Mouse (Mus musculus): ENCODE results near the gene Catsperd.
A peak's percentile ranks its signal among the peaks of the same experiment; 100 is the strongest.

Gene Catsperd

DNA sequence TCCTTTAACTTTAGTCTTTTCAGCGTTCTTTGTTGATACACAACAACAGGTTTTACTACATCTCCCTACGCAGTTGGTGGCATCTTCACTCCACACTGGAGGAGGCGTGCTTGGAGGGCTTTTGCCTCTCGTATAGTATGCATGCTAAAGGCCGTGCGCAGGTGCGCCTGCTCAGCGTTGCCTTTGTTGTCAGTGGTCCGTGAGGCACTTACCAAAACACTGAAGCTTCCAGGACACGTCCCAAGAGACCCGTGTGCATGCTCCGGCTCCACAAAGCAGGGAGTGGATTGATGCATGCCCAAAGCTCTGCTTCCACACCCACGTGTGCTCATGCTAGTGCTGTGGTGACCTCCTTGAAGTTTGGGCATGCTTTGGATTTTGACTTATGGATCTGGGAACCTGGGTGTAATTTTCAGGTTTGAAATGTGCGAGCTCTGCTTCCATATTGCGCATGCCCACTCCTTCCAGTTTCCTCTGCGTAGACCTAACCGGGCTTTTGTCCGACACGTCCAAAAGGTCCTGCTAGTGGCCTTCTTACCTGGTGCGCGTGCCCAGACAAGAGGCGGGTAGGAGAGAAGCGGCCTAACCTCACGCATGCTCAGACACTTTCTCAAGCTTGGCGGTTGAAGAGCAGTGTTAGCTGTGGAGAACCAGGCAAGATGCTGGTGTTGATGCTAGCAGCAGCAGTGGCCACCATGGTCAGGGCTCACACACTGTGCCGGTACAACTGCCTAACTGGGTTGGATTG is at the start of gene Catsperd:
TSS of gene Catsperd (plus strand) at position 614 of the 748 bp plus-strand sequence.
- DNase-seq (ENCODE audit: low spot score in 2 of 2), result no peak

- no peak for DNase-seq (ENCODE audit: low spot score in 2 of 2)
Observed at GRCm38 (mm10) chr17:56583071-56583470, 44.9 kb upstream of the Catsperd start.

GRCm38 (mm10) chr17:56583611-56584256 is 44.2 kb upstream of the Catsperd start:
- peak in 1 of 2 experiments; percentile 40 for DNase-seq (ENCODE audit: low spot score in 2 of 2)

GRCm38 (mm10) chr17:56584257-56585130 is 43.4 kb upstream of the Catsperd start, which contains the start of the genes Safb2 and Safb:
Safb2 (minus strand) TSS chr17:56584585.
Safb (plus strand) TSS chr17:56584825.
- DNase-seq (ENCODE audit: low spot score in 2 of 2), result peak; percentile 99 to 100

- DNase-seq (ENCODE audit: low spot score in 2 of 2), result no peak
Observed at GRCm38 (mm10) chr17:56585171-56585821, 42.6 kb upstream of the Catsperd start.

GRCm38 (mm10) chr17:56587773-56588172 is 40.2 kb upstream of the Catsperd start:
- no peak for DNase-seq (ENCODE audit: low spot score in 2 of 2)

- no peak for DNase-seq (ENCODE audit: low spot score in 2 of 2)
Observed at GRCm38 (mm10) chr17:56588921-56589320, 39.0 kb upstream of the Catsperd start.

- no peak for DNase-seq (ENCODE audit: low spot score in 2 of 2)
Observed at GRCm38 (mm10) chr17:56592553-56592952, 35.4 kb upstream of the Catsperd start.

DNA sequence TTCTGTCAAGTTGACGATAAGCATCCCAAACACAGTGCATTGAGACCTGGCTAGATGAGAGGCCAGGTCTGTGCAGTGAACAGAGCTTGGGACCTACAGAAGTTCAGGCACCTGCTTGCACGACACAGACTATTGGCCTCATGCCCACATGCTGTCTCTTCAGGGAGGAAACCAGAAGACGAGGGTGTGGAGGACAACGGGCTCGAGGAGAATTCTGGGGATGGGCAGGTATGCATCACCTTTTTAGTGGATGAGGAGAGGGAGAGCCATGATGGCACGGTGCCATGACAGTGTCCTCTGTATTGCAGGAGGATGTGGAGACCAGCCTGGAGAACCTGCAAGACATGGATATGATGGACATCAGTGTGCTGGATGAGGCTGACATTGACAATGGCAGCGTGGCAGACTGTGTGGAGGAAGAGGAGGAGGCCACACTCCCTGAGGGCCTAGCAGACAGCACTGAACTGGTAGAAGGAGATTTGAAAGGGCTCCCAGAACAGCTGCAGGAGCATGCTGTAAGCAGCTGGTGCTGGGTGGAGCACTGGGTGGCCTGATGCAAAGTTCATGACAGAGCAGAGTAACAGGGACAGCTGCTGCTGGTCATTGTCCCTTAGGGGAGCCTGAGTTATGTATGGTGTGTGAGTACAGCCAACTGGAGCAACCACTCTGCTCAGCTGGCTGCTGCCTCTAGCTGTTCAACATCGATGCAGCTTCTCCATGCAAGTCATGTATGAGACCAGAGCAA is 34.2 kb upstream of the Catsperd start:
- DNase-seq (ENCODE audit: low spot score in 2 of 2), result no peak

DNA sequence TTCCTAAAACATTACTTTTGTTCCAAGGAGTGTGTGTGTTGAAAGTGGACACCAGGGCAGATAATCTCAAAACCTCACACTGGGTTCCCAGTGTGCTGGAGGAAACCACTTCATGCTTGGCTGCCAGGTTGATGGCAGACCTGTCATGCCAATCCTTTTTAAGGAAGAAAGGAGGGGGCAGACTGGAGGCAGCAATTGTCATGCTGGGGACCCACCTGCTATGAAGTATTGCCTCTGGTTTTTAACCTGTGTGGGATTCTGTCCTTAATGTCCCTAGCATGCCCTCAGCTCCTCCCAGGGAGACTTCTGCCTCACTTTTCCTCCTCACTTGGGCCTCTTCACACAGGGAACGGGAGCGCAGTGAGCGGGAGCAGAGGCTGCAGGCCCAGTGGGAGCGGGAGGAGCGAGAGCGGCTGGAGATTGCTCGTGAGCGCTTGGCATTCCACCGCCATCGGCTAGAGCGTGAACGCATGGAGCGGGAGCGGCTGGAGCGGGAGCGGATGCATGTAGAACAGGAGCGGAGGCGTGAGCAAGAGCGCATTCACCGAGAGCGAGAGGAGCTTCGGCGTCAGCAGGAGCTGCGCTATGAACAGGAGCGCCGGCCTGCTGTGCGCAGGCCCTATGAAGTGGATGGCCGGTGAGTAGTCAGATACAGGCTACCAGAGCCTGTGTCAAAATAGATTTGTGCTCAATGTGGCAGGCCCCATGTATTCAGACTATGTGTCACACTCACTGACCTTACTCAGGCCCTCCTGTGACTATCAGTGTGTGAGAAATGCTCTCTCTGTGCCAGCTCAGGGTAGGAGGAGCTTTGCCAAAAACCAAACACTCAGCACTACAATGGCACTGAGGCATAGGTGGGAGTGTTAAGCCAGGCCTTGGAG is 24.5 kb upstream of the Catsperd start:
- DNase-seq (ENCODE audit: low spot score in 2 of 2), result no peak

- no peak for DNase-seq (ENCODE audit: low spot score in 2 of 2)
Observed at GRCm38 (mm10) chr17:56604070-56604380, 23.9 kb upstream of the Catsperd start.

DNA sequence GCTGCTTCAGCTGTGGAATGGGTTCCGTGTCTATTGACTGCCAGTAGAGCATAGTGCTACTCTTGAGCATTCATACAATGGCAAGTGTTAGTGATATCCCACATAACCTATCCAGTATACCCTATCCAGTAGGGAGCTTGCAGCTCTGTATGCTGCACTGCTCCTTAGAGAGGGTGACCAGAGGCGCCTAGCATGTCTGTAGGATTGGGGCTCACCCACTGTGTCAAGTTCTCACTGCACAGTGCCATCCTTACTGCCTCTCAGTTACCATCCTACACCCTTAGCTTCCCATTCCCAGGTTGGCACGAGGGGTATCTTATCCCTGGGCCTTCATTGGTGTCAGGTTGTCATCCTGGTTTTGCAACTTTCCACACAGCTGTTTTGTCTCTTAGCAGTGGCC is 23.5 kb upstream of the Catsperd start:
- no peak for DNase-seq (ENCODE audit: low spot score in 2 of 2)

DNA sequence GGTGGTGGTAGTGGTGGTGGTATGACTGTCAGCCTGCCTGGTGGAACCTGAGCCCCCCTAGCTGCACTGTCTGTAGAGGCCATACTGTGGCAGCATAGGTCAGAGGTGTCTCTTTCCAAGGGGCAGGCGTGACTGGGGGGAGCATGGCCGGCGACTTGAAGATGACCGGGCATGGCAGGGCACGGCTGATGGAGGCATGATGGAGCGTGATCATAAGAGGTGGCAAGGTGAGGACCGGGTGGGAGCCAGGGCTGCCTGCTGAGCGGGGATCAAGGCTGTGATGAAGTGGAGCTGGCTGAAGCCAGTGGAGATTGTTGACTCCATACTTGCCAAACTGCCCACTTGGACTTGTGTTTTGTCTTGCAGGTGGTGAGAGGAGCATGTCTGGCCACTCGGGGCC is 22.5 kb upstream of the Catsperd start:
- no peak for DNase-seq (ENCODE audit: low spot score in 2 of 2)

DNA sequence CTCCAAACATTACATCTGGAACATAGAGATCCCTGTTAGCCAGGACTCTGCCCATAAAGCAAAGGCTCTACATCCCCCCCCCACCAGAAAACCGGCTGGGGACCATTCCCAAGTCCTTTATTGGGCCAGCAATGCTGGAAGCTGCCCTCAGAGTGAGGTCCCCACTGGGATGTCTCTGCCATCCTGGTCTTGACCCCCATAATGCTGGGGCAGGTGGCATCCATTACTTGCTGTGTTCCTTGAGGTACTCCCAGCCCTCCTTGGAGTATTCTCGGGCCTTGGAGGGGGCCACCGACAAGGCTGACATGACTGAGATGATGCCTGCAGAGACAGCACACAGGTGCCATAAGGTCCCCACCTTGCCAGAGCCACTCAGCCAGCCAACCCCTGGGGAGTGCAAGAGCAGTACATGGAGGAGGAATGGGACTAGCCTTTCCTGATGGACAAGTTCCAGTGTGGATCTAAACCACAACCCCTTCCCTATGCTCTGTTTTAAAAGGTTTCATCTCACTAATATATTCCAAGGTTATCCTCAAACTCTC is 20.4 kb upstream of the Catsperd start:
- no peak for DNase-seq (ENCODE audit: low spot score in 2 of 2)

DNA sequence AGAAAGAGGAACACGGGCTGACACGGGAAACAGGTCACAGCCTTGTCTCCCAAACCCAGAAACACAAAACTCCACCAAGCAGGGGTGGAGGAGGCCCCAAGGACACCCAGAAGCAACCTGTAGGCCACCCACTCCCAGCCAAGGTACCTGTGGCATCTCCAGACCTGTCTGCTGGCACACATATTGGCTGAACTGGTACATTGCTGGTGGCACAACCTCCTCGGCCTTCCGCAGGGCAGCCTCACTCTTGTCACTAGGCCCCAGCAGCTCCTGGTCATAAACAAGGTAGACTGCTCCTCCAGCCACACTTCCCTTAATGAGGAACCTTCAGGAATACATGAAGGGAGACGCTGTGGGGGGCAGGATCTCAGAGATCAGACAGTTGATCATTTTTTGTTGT is 19.2 kb upstream of the Catsperd start:
- no peak for DNase-seq (ENCODE audit: low spot score in 2 of 2)

DNA sequence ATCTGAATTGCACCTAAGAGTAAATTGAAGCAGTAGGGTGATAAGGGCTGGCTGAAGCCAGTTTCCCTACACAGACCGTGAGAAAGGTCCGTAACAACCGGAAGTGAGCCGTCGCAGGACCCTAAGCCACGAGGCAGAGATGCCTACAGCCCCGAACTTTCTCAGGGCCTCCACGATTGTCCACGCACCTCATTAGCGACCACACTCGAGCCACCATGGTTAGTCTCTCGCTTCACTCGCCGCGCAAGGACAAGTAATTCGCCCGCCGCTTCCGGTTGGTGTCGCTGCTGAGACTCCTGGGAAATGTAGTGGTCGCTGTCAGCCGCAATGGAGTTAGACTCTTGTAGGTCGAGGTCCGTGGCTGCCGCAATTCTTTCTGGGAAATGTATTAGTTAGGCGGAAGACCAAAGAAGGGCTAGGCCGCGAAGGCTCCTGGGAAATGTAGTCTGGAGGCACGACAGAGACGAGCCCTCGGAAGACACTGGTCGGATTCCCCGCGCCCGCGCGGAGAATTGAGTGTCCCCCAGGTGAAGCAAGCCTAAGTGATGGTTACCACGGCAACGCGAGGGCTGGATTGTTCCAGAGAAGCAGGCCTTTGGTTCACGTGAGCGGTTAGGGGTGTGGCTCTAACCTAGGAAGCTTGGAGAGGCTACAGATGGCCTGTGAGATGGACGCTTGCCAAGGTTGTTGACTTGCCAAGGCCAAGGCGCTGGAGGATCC is 18.3 kb upstream of the Catsperd start, which contains the start of gene 2410015M20Rik:
TSS of gene 2410015M20Rik (minus strand) at position 320 of the 720 bp plus-strand sequence.
- peak; percentile 84 to 93 for DNase-seq (ENCODE audit: low spot score in 2 of 2)

- no peak for DNase-seq (ENCODE audit: low spot score in 2 of 2)
Observed at GRCm38 (mm10) chr17:56611323-56611722, 16.6 kb upstream of the Catsperd start.

DNA sequence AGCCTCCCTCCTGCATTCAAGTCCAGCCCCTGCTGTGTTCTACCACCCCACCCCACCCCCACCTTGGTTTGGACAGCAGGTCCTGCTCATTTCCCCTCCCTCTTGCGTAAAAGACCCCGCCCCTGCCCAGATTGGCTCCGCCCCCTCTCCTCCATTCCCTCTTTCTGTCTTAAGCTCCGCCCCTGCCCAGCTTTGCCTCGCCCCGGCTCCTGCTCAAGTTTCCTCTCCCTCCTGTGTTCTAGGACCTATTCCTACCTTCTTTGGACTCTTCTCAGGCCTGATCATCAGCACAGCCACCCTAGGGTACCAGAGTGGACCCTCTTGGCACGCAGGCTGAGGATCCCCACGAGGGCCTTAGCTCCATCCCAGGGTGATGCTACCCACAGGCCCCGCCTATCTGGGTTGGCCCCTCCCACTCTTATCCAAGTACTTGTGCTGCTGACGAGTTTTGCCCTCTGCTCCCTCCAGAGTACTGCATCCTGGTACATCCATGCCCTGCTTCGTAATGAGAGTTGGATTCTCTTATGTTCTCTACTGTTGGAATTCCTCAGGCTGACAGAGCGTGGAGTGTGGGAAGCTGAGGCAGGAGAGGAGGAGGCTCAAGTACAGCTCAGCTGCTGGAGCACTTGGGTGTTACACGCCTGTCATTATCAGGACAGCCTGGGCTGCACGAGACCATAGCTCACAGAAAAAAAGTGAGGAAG is 15.9 kb upstream of the Catsperd start:
- DNase-seq (ENCODE audit: low spot score in 2 of 2), result no peak
